Mouse (Mus musculus): ENCODE results near the gene Slc22a2.

DNA sequence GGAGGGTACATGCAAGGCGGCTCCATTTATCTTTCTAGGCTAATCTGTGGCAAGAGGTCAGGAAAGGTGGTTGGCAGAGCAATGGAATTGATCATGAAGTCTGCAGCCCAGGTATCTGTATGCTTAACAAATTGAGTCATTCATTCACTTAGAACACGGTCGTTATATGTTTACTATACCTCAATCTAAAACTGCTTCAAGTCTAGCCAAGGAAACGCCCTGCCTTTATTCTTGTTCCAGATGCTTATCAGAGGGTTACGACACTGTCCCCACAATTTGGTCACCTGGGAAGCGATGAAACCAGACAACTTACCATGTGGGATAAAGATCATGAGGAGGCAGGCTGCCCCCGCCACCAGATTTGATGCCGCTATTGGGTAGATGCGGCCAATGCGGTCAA, 75.3 kb downstream of the Slc22a2 start:
- TF ChIP-seq POU5F1 (IDR thresholded peaks at IDR 0.05; ENCODE audit: borderline replicate concordance, low read length): no peak
- no peak for TF ChIP-seq CTCF (conservative IDR thresholded peaks at IDR 0.05; ENCODE audit: low read length)

Measured in E14TG2a.4 (cell line).